Mouse (Mus musculus): ENCODE measurements at regions not wholly inside any gene's neighbourhood (a gene's known extent, or its start where the extent isn't known, plus 50 kb on each side); places are given as distances from the start of the nearest gene placed in this dataset.
"Not testable (repeated sequence)": the region's sequence is repeated elsewhere in the genome, so short reads cannot be mapped to it uniquely, and the experiment has no call there.

GRCm38 (mm10) chr17:69850075-69850474, 118.8 kb upstream of the Dlgap1 start:
- H3K9ac ChIP-seq (ENCODE audit: low read depth, low read length) = no peak overlapping the region
- peak; percentile 27; the same call in 1 of the 2 replicates for TF ChIP-seq CTCF (IDR thresholded peaks at IDR 0.05; ENCODE audit: low read depth)
- ATAC-seq (replicated peaks; ENCODE audit: low FRiP score, low read depth) = no peak
- no peaks in the 10 kb centered on the region for H3K27me3 ChIP-seq (ENCODE audit: insufficient read depth, low read length)
- no peak overlapping the region for H3K27ac ChIP-seq
- 19% methylated on average over 1 of the region's 1 CpGs for WGBS
- no peak overlapping the region for H3K4me3 ChIP-seq (replicated peaks; ENCODE audit: low read depth, low read length)
- H3K36me3 ChIP-seq (ENCODE audit: insufficient read depth, low read length) = no peaks in the 10 kb centered on the region
- DNase-seq (ENCODE audit: low spot score) = no peak
- H3K4me1 ChIP-seq (replicated peaks; ENCODE audit: insufficient read depth, low read length) = no peaks in the 10 kb centered on the region
- H3K9me3 ChIP-seq (replicated peaks; ENCODE audit: low read length) = no peaks in the 10 kb centered on the region
- H3K4me2 ChIP-seq (ENCODE audit: low read length) = no peak overlapping the region

GRCm38 (mm10) chr17:69879958-69880357, 88.9 kb upstream of the Dlgap1 start:
- not testable (repeated sequence) for H3K9ac ChIP-seq (ENCODE audit: low read depth, low read length); H3K27ac ChIP-seq; H3K9me3 ChIP-seq (replicated peaks; ENCODE audit: low read length); H3K27me3 ChIP-seq (ENCODE audit: insufficient read depth, low read length); H3K4me1 ChIP-seq (replicated peaks; ENCODE audit: insufficient read depth, low read length); ATAC-seq (replicated peaks; ENCODE audit: low FRiP score, low read depth); H3K4me2 ChIP-seq (ENCODE audit: low read length); DNase-seq (ENCODE audit: low spot score); H3K36me3 ChIP-seq (ENCODE audit: insufficient read depth, low read length); H3K4me3 ChIP-seq (replicated peaks; ENCODE audit: low read depth, low read length)
- 82% methylated on average over 8 of the region's 8 CpGs for WGBS

GRCm38 (mm10) chr17:69893980-69894379, 74.9 kb upstream of the Dlgap1 start:
- H3K4me1 ChIP-seq (replicated peaks; ENCODE audit: insufficient read depth, low read length) = no peaks in the 10 kb centered on the region
- no peaks in the 10 kb centered on the region for H3K36me3 ChIP-seq (ENCODE audit: insufficient read depth, low read length)
- no peak overlapping the region for H3K4me2 ChIP-seq (ENCODE audit: low read length)
- ATAC-seq (replicated peaks; ENCODE audit: low FRiP score, low read depth) (no peak), DNase-seq (ENCODE audit: low spot score) (no peak)
- no peaks in the 10 kb centered on the region for H3K27me3 ChIP-seq (ENCODE audit: insufficient read depth, low read length)
- WGBS = 58% methylated on average over 4 of the region's 4 CpGs
- no peak overlapping the region for H3K27ac ChIP-seq
- H3K4me3 ChIP-seq (replicated peaks; ENCODE audit: low read depth, low read length) = no peak overlapping the region
- TF ChIP-seq CTCF (IDR thresholded peaks at IDR 0.05; ENCODE audit: low read depth) = no peak
- H3K9ac ChIP-seq (ENCODE audit: low read depth, low read length) = no peak overlapping the region
- no peaks in the 10 kb centered on the region for H3K9me3 ChIP-seq (replicated peaks; ENCODE audit: low read length)

All from kidney, postnatal 0 days (tissue).